Mouse (Mus musculus) myocyte (in vitro differentiated cells): Measurements from ENCODE around the gene Rap1b.

Source experiments
- E2F4 ChIP-seq: IDR thresholded peaks from one replicate; pipeline ENCODE4 v1.6.1; 2011; ENCODE audit warnings: mild to moderate bottlenecking, control low read depth, moderate library complexity; ENCODE audit not compliant: insufficient read depth
- MAX ChIP-seq: IDR thresholded peaks from one replicate; pipeline ENCODE4 v1.6.1; 2011; ENCODE audit warnings: low read depth, mild to moderate bottlenecking, control low read depth
- POLR2A ChIP-seq: IDR thresholded peaks from one replicate; pipeline ENCODE4 v1.6.1; 2011; ENCODE audit warnings: low read depth, mild to moderate bottlenecking, control low read depth, moderate library complexity; ENCODE audit not compliant: insufficient read length
- TCF12 ChIP-seq: IDR thresholded peaks from one replicate; pipeline ENCODE4 v1.6.1; 2011; ENCODE audit warnings: mild to moderate bottlenecking, control low read depth; ENCODE audit not compliant: poor library complexity, insufficient read depth, severe bottlenecking

- no peak for TF ChIP-seq POLR2A
- no peak for TF ChIP-seq E2F4
- no peak for TF ChIP-seq MAX
- TF ChIP-seq TCF12: no peak
Observed at GRCm38 (mm10) chr10:117848981-117849380, 3.1 kb upstream of the Rap1b start.
